Mouse (Mus musculus): ENCODE results near the gene Adamts3.

The Adamts3 gene

GRCm38 (mm10) chr5:89883051-89883907 lies at the start of gene Adamts3:
Adamts3 (minus strand) TSS chr5:89883334.
- no peak for DNase-seq (ENCODE audit: low spot score)

- no peak for DNase-seq (ENCODE audit: low spot score)
Measured at GRCm38 (mm10) chr5:89931511-89931910, 48.4 kb upstream of the Adamts3 start.

- no peak for DNase-seq (ENCODE audit: low spot score)
Measured at GRCm38 (mm10) chr5:89912359-89912758, 29.2 kb upstream of the Adamts3 start.

GRCm38 (mm10) chr5:89911950-89912349 lies 28.8 kb upstream of the Adamts3 start:
- no peak for DNase-seq (ENCODE audit: low spot score)

GRCm38 (mm10) chr5:89911508-89911907 lies 28.4 kb upstream of the Adamts3 start:
- no peak for DNase-seq (ENCODE audit: low spot score)

GRCm38 (mm10) chr5:89906884-89907431 lies 23.8 kb upstream of the Adamts3 start:
- DNase-seq (ENCODE audit: low spot score): no peak

- DNase-seq (ENCODE audit: low spot score): no peak
Measured at GRCm38 (mm10) chr5:89901026-89901425, 17.9 kb upstream of the Adamts3 start.

- no peak for DNase-seq (ENCODE audit: low spot score)
Measured at GRCm38 (mm10) chr5:89897495-89897894, 14.4 kb upstream of the Adamts3 start.

GRCm38 (mm10) chr5:89895520-89895919 lies 12.4 kb upstream of the Adamts3 start:
- no peak for DNase-seq (ENCODE audit: low spot score)

GRCm38 (mm10) chr5:89884991-89885390 lies 1.9 kb upstream of the Adamts3 start:
- DNase-seq (ENCODE audit: low spot score): no peak

GRCm38 (mm10) chr5:89883908-89884204 lies 722 bp upstream of the Adamts3 start:
- DNase-seq (ENCODE audit: low spot score): no peak

GRCm38 (mm10) chr5:89882091-89882734 lies 921 bp downstream of the Adamts3 start:
- no peak for DNase-seq (ENCODE audit: low spot score)

GRCm38 (mm10) chr5:89881425-89881824 lies 1.7 kb downstream of the Adamts3 start:
- DNase-seq (ENCODE audit: low spot score): no peak

GRCm38 (mm10) chr5:89878866-89879392 lies 4.2 kb downstream of the Adamts3 start:
- DNase-seq (ENCODE audit: low spot score): no peak

- DNase-seq (ENCODE audit: low spot score): no peak
Measured at GRCm38 (mm10) chr5:89872661-89873060, 10.5 kb downstream of the Adamts3 start.

- DNase-seq (ENCODE audit: low spot score): no peak
Measured at GRCm38 (mm10) chr5:89859603-89860002, 23.5 kb downstream of the Adamts3 start.

GRCm38 (mm10) chr5:89858837-89859236 lies 24.3 kb downstream of the Adamts3 start:
- no peak for DNase-seq (ENCODE audit: low spot score)

- DNase-seq (ENCODE audit: low spot score): peak; percentile 40
Measured at GRCm38 (mm10) chr5:89846551-89846950, 36.6 kb downstream of the Adamts3 start.

GRCm38 (mm10) chr5:89844354-89844753 lies 38.8 kb downstream of the Adamts3 start:
- no peak for DNase-seq (ENCODE audit: low spot score)

GRCm38 (mm10) chr5:89843478-89843877 lies 39.7 kb downstream of the Adamts3 start:
- no peak for DNase-seq (ENCODE audit: low spot score)

- no peak for DNase-seq (ENCODE audit: low spot score)
Measured at GRCm38 (mm10) chr5:89839627-89840026, 43.5 kb downstream of the Adamts3 start.

- no peak for DNase-seq (ENCODE audit: low spot score)
Measured at GRCm38 (mm10) chr5:89821175-89821574, 62.0 kb downstream of the Adamts3 start.

- DNase-seq (ENCODE audit: low spot score): no peak
Measured at GRCm38 (mm10) chr5:89819531-89819930, 63.6 kb downstream of the Adamts3 start.

Measured in layer of hippocampus, adult 9-10 months (tissue).